19 mouse cellular contexts compared by ENCODE assay signal in genomic region chrX:142729482-142729881, GRCm38 (mm10).
"Had no signal": no experiment of that assay in that cellular context is flagged by ENCODE, and none has a peak within 500 bp of the region (broad histone marks: within the 10 kb centered on the region; RNA-seq: fewer than 3 reads in every experiment).

No protein-coding gene starts in this region.

- H3K27ac ChIP-seq: midbrain, embryonic 10.5 days; midbrain, embryonic 12.5 days; neural tube, embryonic 13.5 days; neural tube, embryonic 15.5 days had no signal

- H3K4me3 ChIP-seq: midbrain, embryonic 10.5 days; midbrain, embryonic 12.5 days; myocyte; neural tube, embryonic 13.5 days; neural tube, embryonic 15.5 days had no signal

- H3K4me2 ChIP-seq: lung, embryonic 14.5 days; midbrain, embryonic 12.5 days; neural tube, embryonic 13.5 days; neural tube, embryonic 15.5 days had no signal

- H3K36me3 ChIP-seq: midbrain, embryonic 12.5 days; neural tube, embryonic 13.5 days; neural tube, embryonic 15.5 days had no signal

- H3K9me3 ChIP-seq: midbrain, embryonic 10.5 days; midbrain, embryonic 12.5 days; neural tube, embryonic 13.5 days; neural tube, embryonic 15.5 days had no signal

- DNase-seq: lung, adult 18-20 months; lung, embryonic 14.5 days; lung, postnatal 10 days; lung, postnatal 4 days; midbrain, embryonic 14.5 days; retina, postnatal 1 day; right cerebral cortex, adult 18-20 months; right cerebral cortex, postnatal 25 days; right cerebral cortex, postnatal 4 days; spleen, adult 18-20 months; thymus, adult 2 months; thymus, postnatal 25 days; thymus, postnatal 4 days had no signal

- ATAC-seq: midbrain, embryonic 16.5 days had no signal

- H3K4me1 ChIP-seq: neural tube, embryonic 15.5 days had no signal

- H3K9ac ChIP-seq: lung, embryonic 14.5 days; midbrain, embryonic 12.5 days; neural tube, embryonic 13.5 days; neural tube, embryonic 15.5 days had no signal
